Mouse (Mus musculus): ENCODE measurements around the gene Wasf1. TPM values are rescaled to one million over a fixed set of nuclear protein-coding genes. Genes with fewer than 3 reads are reported as not detected.

Gene Wasf1
- total RNA-seq, 2 experiments from 2014 or later: 0.70 to 0.78 TPM

DNA sequence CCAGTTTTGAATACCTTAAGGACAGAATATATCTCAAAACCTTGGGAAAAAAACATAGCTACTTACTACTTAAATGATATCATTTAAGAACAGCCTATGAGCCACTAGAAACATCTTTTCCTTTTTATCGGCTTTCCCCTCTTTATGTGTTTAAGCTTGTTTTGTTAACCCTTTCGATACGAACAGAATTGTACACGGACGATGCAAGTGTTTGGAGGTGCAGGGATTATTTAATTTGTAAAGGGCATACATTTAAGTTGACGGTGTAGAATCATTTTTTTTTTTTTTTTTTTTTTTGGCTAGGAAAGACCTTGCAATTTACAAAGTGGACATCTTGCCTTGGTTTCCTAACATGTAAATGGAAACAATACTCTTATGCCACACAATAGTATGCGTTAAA is 2.2 kb downstream of the Wasf1 start:
- intact Hi-C loops (cut with DNase I): loop anchor here (2.0 to 10.0 kb wide), 2 partner anchors 235 to 419 kb away; partner anchors contain the start of genes Ak9 and Fig4
- DNase-seq (ENCODE audit: low spot score): no peak

- intact Hi-C loops (cut with DNase I): loop anchor here (10.0 kb wide), 1 partner anchor 417 kb away; the partner anchor contains the start of genes Ak9 and Fig4
Measured at GRCm38 (mm10) chr10:40887316-40887715, 4.0 kb downstream of the Wasf1 start.

GRCm38 (mm10) chr10:40889146-40889545 is 5.9 kb downstream of the Wasf1 start:
- no peak for DNase-seq (ENCODE audit: low spot score)
- intact Hi-C loops (cut with DNase I): loop anchor here (10.0 kb wide), 1 partner anchor 416 kb away; the partner anchor contains the start of genes Ak9 and Fig4

More at GRCm38 (mm10) chr10:40887316-40887715, 4.0 kb downstream of the Wasf1 start:
- DNase-seq (ENCODE audit: low spot score): no peak

DNA sequence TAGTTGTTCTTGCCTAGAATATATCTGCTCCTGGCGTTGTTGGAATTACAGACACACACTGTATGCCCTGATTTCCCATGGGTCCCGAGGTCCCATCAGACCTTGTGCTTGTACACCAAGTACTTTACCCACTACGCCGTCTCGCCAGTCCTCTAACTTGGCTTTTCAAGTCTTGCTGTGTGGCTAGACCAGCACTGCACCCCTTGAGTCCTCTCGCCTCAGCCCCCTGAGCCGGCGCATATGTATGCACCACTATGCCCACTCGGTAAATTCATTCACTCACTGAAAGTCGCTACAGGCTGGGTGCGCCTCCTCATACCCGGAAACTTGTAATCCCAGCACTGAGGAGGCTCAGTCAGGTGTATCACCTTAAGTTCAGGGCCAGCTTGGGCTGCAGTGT is 12.5 kb downstream of the Wasf1 start:
- intact Hi-C loops (cut with DNase I): no loop called here
- DNase-seq (ENCODE audit: low spot score): no peak

GRCm38 (mm10) chr10:40896656-40897055 is 13.4 kb downstream of the Wasf1 start:
- intact Hi-C loops (cut with DNase I): no loop called here
- DNase-seq (ENCODE audit: low spot score): no peak

GRCm38 (mm10) chr10:40901786-40902185 is 18.5 kb downstream of the Wasf1 start:
- no peak for DNase-seq (ENCODE audit: low spot score)
- intact Hi-C loops (cut with DNase I): no loop called here

- intact Hi-C loops (cut with DNase I): no loop called here
- no peak for DNase-seq (ENCODE audit: low spot score)
Measured at GRCm38 (mm10) chr10:40906131-40906530, 22.9 kb downstream of the Wasf1 start.

DNA sequence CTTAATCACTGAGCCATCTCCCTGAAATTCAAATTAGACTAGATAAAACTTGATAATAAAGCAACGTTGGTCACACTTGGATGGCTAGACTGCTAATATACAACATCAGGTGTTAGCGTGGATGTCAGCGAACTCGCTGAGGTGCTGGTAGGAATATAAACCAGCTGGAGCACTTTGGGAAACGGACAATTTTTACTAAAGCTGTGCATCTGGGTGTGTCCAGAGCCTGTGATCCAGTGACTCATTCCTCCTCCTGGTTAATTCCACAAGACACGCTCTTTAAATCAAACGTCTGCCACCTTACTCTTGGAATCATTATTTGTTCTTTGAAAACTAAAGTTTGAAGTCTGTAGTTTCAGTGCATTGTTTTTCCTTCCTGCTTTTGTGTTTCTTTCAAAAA is 23.5 kb downstream of the Wasf1 start:
- DNase-seq (ENCODE audit: low spot score): no peak
- intact Hi-C loops (cut with DNase I): no loop called here

GRCm38 (mm10) chr10:40908580-40908979 is 25.3 kb downstream of the Wasf1 start:
- intact Hi-C loops (cut with DNase I): no loop called here
- no peak for DNase-seq (ENCODE audit: low spot score)

DNA sequence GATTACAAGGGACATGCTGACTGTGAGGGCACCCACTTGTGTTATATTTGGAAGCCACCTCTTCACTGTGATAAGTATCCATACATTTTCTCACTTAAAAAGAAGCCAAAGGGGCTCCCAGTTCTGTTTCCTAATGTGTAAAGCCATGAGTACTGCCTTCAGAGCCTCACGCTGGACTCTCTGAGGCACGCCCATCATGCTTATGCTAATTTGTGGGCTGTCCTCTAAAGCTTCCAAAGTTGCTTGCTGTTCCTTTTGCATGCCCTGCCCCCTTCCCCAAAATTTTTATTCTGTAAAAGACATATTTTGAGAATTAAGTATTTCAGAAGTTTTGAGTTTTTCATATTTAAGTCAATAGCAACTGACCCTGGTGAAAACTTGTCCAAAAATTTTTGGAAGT is 27.5 kb downstream of the Wasf1 start:
- intact Hi-C loops (cut with DNase I): no loop called here
- DNase-seq (ENCODE audit: low spot score): no peak

DNA sequence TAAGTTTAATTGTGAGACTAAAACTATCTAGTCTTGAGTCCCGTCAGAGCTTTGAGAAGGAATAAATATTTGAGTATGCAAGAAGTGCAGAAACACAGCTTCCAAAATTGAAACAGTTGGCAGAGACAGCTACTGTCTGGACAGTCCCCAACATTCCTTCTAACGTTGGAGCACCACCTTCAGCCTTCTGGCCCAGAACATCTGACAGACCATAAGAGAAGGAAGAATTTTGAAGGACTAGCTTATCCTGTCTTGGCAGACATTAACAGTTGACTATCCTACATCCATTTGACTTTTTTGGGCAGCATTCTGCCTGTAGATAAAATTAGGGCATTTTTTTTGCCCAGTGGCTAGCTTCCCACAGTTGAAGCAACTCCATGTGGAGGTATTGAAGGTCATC is 32.0 kb downstream of the Wasf1 start:
- DNase-seq (ENCODE audit: low spot score): no peak
- intact Hi-C loops (cut with DNase I): no loop called here

GRCm38 (mm10) chr10:40918669-40919440 is 35.6 kb downstream of the Wasf1 start:
- no peak for DNase-seq (ENCODE audit: low spot score)
- intact Hi-C loops (cut with DNase I): no loop called here

GRCm38 (mm10) chr10:40919464-40919863 is 36.2 kb downstream of the Wasf1 start:
- no peak for DNase-seq (ENCODE audit: low spot score)
- intact Hi-C loops (cut with DNase I): no loop called here

DNA sequence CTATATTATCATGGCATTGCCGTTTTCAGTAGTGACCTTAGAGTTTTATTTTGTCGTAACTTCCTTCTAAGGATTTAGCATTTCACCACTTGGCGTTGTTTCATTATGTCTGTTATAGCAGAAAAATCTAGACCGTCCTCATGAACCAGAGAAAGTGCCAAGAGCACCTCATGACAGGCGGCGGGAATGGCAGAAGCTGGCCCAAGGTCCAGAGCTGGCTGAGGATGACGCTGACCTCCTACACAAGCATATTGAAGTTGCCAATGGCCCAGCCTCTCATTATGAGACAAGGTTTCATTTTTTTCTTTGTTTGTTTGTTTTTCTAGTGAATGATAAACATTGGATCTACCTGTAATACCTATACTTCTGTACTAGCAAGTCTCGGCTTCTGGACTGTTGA is 49.7 kb downstream of the Wasf1 start:
- intact Hi-C loops (cut with DNase I): no loop called here
- DNase-seq (ENCODE audit: low spot score): no peak

- no peak for DNase-seq (ENCODE audit: low spot score)
- intact Hi-C loops (cut with DNase I): no loop called here
Measured at GRCm38 (mm10) chr10:40936160-40936726, 53.0 kb downstream of the Wasf1 start.

DNA sequence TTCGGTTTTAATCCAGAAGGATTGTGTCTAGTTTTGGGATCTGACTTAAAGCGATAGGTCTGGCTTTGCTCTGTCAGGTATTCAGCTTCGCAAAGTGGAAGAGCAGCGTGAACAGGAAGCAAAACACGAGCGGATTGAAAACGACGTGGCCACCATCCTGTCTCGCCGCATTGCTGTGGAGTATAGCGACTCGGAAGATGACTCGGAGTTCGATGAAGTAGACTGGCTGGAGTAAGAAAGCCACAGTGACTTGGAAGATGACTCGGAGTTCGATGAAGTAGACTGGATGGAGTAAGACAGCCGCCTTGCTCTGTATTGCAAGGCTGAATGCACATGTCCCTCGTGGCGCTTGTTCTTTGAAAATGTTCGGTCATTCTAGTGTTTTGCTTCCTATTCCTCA is 54.3 kb downstream of the Wasf1 start:
- intact Hi-C loops (cut with DNase I): no loop called here
- DNase-seq (ENCODE audit: low spot score): no peak

DNA sequence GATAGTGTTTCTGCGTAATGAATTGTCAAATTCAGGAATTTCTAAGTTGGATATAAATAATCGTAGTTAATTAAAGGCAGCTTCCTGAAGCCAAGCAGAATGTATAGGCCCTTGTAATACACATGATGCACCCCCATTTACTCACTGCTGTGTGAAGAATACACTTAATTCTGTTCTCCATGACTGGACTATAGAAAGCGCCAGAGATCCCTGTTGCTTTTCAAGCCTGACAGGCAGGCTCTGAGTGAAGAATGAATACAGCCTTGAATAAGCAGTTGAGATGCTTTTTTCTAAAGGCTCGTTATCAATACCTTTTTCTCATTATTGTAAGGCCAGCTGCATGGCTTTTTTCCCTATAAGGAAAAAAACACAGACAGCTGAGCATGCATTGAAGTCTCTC is 59.4 kb downstream of the Wasf1 start:
- intact Hi-C loops (cut with DNase I): no loop called here
- no peak for DNase-seq (ENCODE audit: low spot score)

DNA sequence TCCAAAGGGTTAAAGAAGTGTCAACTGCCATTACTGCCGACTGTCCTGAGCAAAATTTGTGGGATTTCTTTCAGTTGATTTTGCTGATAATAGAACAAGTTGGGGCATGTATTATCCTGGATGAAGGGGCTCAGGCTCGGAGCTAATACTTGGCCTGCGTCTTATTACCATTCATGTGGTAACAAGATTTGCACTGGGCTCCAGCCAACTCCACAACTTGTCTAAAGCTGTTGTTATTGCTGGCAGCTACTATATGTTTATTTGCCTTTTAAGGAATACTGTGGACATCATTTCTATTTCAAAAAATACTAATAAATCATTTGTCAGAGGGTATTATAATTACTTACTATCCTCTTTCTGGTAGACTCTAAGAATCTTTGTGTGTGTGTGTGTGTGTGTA is 66.9 kb downstream of the Wasf1 start:
- intact Hi-C loops (cut with DNase I): no loop called here
- DNase-seq (ENCODE audit: low spot score): no peak

DNA sequence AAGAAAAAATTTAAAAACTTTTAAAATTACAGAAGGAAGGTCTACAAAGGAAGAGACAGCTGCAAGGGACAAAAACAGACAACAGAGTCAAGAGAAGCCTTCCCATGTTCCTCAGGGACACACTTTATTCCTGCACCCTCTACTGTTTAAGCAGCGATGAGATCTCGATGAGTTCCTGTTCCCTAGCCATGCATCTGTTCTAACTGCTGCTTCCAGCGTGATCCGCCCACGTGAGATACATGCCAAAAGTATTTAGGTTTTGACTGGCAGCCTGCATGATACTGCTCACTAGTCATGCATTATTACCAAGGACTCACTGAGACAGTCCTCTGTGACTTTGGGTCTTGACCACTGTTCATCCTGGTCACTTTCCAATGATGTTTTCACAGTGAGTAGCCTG is 72.9 kb downstream of the Wasf1 start:
- intact Hi-C loops (cut with DNase I): no loop called here
- DNase-seq (ENCODE audit: low spot score): no peak

DNA sequence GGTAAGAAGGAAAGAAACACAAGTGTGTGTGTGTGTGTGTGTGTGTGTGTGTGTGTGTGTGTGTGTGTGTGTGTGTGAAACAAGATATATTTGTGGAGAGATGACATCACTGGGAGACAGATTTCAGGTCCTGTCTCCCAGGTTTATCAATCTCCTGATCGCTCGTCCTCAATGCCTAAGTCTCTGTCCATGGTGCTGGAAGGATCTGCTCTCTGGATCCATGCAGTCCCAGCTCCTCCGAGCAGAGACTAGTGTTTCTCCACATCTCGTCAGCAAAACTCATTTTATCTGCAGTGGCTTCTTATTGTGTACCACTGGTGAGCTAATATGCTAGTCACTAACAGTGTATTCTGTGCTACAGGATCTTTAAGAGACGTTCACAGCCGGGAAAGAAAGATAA is 78.1 kb downstream of the Wasf1 start:
- DNase-seq (ENCODE audit: low spot score): no peak
- intact Hi-C loops (cut with DNase I): no loop called here

DNA sequence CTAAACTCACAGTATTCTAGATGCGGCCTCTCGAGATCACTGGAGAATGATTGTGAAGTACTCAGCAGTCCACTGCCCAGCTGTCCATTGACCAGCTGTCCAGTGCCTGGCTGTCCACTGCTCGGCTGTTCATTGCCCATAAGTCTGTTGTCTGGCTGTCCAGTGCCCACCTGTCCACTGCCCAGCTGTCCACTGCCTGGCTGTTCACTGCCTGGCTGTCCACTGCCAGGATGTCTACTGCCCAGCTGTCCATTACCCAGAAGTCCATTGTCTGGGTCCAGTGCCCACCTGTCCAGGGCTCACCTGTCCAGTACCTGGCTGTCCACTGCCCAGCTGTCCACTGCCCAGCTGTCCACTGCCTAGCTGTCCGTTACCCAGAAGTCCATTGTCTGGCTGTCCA is 78.7 kb downstream of the Wasf1 start:
- no peak for DNase-seq (ENCODE audit: low spot score)
- intact Hi-C loops (cut with DNase I): no loop called here

DNA sequence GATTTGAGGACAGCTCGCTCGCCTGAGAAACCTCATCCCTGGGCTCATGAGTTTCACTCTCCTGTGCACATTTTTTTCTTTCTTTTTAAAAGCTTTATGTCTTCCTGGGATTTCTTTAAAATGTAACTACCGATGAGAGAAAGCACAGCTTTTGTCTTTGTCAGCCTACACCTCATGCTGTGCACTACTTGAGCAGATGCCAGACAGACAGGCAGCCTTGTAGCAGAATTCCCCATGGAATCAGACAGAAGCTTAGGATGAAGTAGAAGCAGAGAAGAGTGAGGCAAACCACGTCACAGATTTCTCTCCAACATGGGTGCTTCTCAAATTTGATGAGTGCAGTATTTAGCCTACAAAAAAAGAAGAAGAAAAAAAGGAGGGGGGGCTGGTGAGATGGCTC is 81.3 kb downstream of the Wasf1 start:
- intact Hi-C loops (cut with DNase I): no loop called here
- no peak for DNase-seq (ENCODE audit: low spot score)
